ENCODE assay signal across 25 mouse cellular contexts in the genomic region with DNA sequence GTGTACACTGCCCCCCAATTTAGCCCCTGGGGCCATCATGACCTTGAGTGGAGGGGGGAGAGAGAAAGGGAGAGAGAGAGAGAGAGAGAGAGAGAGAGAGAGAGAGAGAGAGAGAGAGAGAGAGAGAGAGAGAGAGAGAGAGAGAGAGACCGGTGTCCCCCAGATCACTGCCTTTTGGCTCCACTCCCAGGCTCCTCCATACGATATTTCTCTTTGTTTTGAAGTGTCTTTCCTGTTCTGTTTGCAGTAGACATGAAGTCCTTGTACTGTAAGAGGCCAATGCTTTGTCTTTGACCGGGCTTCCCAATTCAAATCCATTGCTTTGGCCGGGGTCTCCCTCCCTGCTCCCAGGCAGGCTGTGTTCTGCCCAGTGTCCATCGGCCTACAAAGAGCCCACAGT.
"Had no signal": no experiment of that assay in that cellular context is flagged by ENCODE, and none has a peak within 500 bp of the region (broad histone marks: within the 10 kb centered on the region; RNA-seq: fewer than 3 reads in every experiment).

No protein-coding gene starts in this region.

- H3K36me3 ChIP-seq: heart, embryonic 10.5 days; heart, embryonic 12.5 days; hindbrain, embryonic 10.5 days; hindbrain, embryonic 12.5 days; intestine, embryonic 15.5 days; limb, embryonic 10.5 days; limb, embryonic 12.5 days had no signal

- H3K27me3 ChIP-seq: intestine, embryonic 15.5 days had no signal

- H3K27ac ChIP-seq: gastrocnemius, adult 2 months; heart, embryonic 10.5 days; hindbrain, embryonic 10.5 days; hindbrain, embryonic 12.5 days; hindbrain, embryonic 14.5 days; intestine, embryonic 15.5 days; layer of hippocampus, adult 2 months; left cerebral cortex, adult 2 months; limb, embryonic 10.5 days; limb, embryonic 12.5 days had no signal

- DNase-seq: gastrocnemius, adult 2 months; gastrocnemius, postnatal 10 days; gastrocnemius, postnatal 25 days; heart, adult 18-20 months; heart, postnatal 10 days; heart, postnatal 4 days; kidney, adult 8-10 months; kidney, postnatal 10 days; kidney, postnatal 36 days; liver had no signal

- H3K4me2 ChIP-seq: heart, embryonic 12.5 days; hindbrain, embryonic 12.5 days; hindbrain, embryonic 14.5 days; intestine, embryonic 15.5 days; limb, embryonic 12.5 days; liver, embryonic 11.5 days had no signal

- ATAC-seq: forebrain, embryonic 16.5 days; hindbrain, embryonic 16.5 days; inflammation-experienced regulatory T-cells, adult 6 months; intestine, embryonic 15.5 days; intestine, postnatal 0 days had no signal

- H3K4me1 ChIP-seq: hindbrain, embryonic 12.5 days; intestine, embryonic 15.5 days; limb, embryonic 10.5 days; limb, embryonic 12.5 days had no signal

- H3K9me3 ChIP-seq: heart, embryonic 10.5 days; heart, embryonic 12.5 days; hindbrain, embryonic 10.5 days; hindbrain, embryonic 12.5 days; intestine, embryonic 15.5 days; limb, embryonic 10.5 days; limb, embryonic 12.5 days had no signal

- H3K4me3 ChIP-seq: gastrocnemius, adult 2 months; heart, embryonic 10.5 days; heart, embryonic 12.5 days; hindbrain, embryonic 10.5 days; hindbrain, embryonic 12.5 days; intestine, embryonic 15.5 days; layer of hippocampus, adult 2 months; left cerebral cortex, adult 2 months; limb, embryonic 10.5 days; limb, embryonic 12.5 days had no signal

- H3K9ac ChIP-seq: heart, embryonic 12.5 days; hindbrain, embryonic 12.5 days; hindbrain, embryonic 14.5 days; intestine, embryonic 15.5 days; limb, embryonic 12.5 days had no signal
